Mouse (Mus musculus) kidney, postnatal 0 days (tissue): ENCODE measurements around the gene Farp2. TPM values are rescaled to one million over a fixed set of nuclear protein-coding genes. Genes with fewer than 3 reads are reported as not detected.

Experiments used
- ATAC-seq: fragments of 200-750 bp; cut with Nextera tagmentation; replicated peaks from 2 replicates; pipeline ENCODE4 v1.8.0; 2017; ENCODE audit warnings: low read depth, moderate number of reproducible peaks, moderate TSS enrichment, moderate library complexity; ENCODE audit not compliant: low FRiP score
- DNase-seq: peaks from one replicate; pipeline ENCODE4 v3.0.0-alpha.2; 2016; ENCODE audit warnings: low spot score
- H3K27ac ChIP-seq: fragments of 300-500 bp; sonication (generic); 2 replicates; pipeline ENCODE4 v1.5.1; 2014; ENCODE audit warnings: mild to moderate bottlenecking
- H3K27me3 ChIP-seq: fragments of 300-500 bp; sonication (generic); 2 replicates; pipeline ENCODE4 v1.6.1; 2014; ENCODE audit warnings: low read length, mixed read lengths; ENCODE audit not compliant: insufficient read depth
- H3K36me3 ChIP-seq: fragments of 300-500 bp; sonication (generic); 2 replicates; pipeline ENCODE4 v1.6.1; 2014; ENCODE audit warnings: low read length, mixed read lengths; ENCODE audit not compliant: insufficient read depth
- H3K4me1 ChIP-seq: fragments of 300-500 bp; sonication (generic); replicated peaks from 2 replicates; pipeline ENCODE4 v1.6.1; 2014; ENCODE audit warnings: antibody characterized with exemption, low read length, mixed read lengths; ENCODE audit not compliant: insufficient read depth
- H3K4me2 ChIP-seq: fragments of 300-500 bp; sonication (generic); 2 replicates; pipeline ENCODE4 v1.6.1; 2014; ENCODE audit warnings: mild to moderate bottlenecking, low read length, moderate library complexity, mixed read lengths
- H3K4me3 ChIP-seq: fragments of 300-500 bp; sonication (generic); replicated peaks from 2 replicates; pipeline ENCODE4 v1.5.1; 2014; ENCODE audit warnings: low read depth, low read length
- H3K9ac ChIP-seq: fragments of 300-500 bp; sonication (generic); 2 replicates; pipeline ENCODE4 v1.6.1; 2014; ENCODE audit warnings: low read depth, low read length
- H3K9me3 ChIP-seq: fragments of 300-500 bp; sonication (generic); replicated peaks from 2 replicates; pipeline ENCODE4 v1.6.1; 2016; ENCODE audit warnings: low read length, inconsistent platforms, mixed read lengths
- CTCF ChIP-seq: IDR thresholded peaks from 2 replicates; pipeline ENCODE4 v1.5.1; 2016; ENCODE audit warnings: antibody characterized with exemption, low read depth, mild to moderate bottlenecking, moderate library complexity
- WGBS: fragments of 180-500 bp; shearing (Covaris S2); extraction: QIAGEN DNeasy Blood & Tissue Kit; methylation state at CpG from one replicate; pipeline ENCODE4 v1.1.7; 2014; 5-methylcytosine and 5-hydroxymethylcytosine counted together
- polyA plus RNA-seq: library from polyadenylated mRNA; unstranded; fragments of >200 nt; fragmentation: Nextera tagmentation; extraction: Ambion mirVana; gene quantifications from 2 replicates; pipeline ENCODE4 v1.2.1, GENCODE M21; 2015

Gene Farp2
- polyA plus RNA-seq, 1 experiment from 2014 or later, result 8.0 TPM

GRCm38 (mm10) chr1:93603921-93604320, 92.0 kb downstream of the Farp2 start:
- TF ChIP-seq CTCF, result no peak
- no peaks in the 10 kb centered on the region for H3K9me3 ChIP-seq
- no peak overlapping the region for H3K9ac ChIP-seq
- DNase-seq, result no peak
- H3K4me1 ChIP-seq, result no peaks in the 10 kb centered on the region
- H3K27ac ChIP-seq, result no peak overlapping the region
- H3K27me3 ChIP-seq, result no peaks in the 10 kb centered on the region
- H3K4me2 ChIP-seq, result no peak overlapping the region
- no peak for ATAC-seq
- no peaks in the 10 kb centered on the region for H3K36me3 ChIP-seq
- 95% methylated on average over 12 of the region's 12 CpGs for WGBS
- no peak overlapping the region for H3K4me3 ChIP-seq

GRCm38 (mm10) chr1:93607090-93608083, 95.5 kb downstream of the Farp2 start:
- no peak overlapping the region for H3K27ac ChIP-seq
- no peak overlapping the region for H3K4me3 ChIP-seq
- H3K36me3 ChIP-seq, result no peaks in the 10 kb centered on the region
- ATAC-seq (no peak), DNase-seq (no peak)
- 75% methylated on average over 14 of the region's 14 CpGs for WGBS
- no peak for TF ChIP-seq CTCF
- no peaks in the 10 kb centered on the region for H3K27me3 ChIP-seq
- no peaks in the 10 kb centered on the region for H3K4me1 ChIP-seq
- H3K9ac ChIP-seq, result no peak overlapping the region
- H3K9me3 ChIP-seq, result no peaks in the 10 kb centered on the region
- H3K4me2 ChIP-seq, result no peak overlapping the region

GRCm38 (mm10) chr1:93608696-93609245, 96.9 kb downstream of the Farp2 start:
- H3K27ac ChIP-seq, result no peak overlapping the region
- no peaks in the 10 kb centered on the region for H3K27me3 ChIP-seq
- no peak overlapping the region for H3K4me3 ChIP-seq
- H3K36me3 ChIP-seq, result no peaks in the 10 kb centered on the region
- 84% methylated on average over 4 of the region's 4 CpGs for WGBS
- no peak for TF ChIP-seq CTCF
- no peaks in the 10 kb centered on the region for H3K4me1 ChIP-seq
- H3K4me2 ChIP-seq, result no peak overlapping the region
- ATAC-seq (no peak), DNase-seq (no peak)
- no peaks in the 10 kb centered on the region for H3K9me3 ChIP-seq
- H3K9ac ChIP-seq, result no peak overlapping the region

- 85% methylated on average over 8 of the region's 8 CpGs for WGBS
- no peak for TF ChIP-seq CTCF
Observed at GRCm38 (mm10) chr1:93609762-93610161, 97.9 kb downstream of the Farp2 start.

GRCm38 (mm10) chr1:93618059-93618748, 106.3 kb downstream of the Farp2 start:
- peak overlapping the region; percentile 48 for H3K27ac ChIP-seq
- no peak overlapping the region for H3K9ac ChIP-seq
- 63% methylated on average over 4 of the region's 4 CpGs for WGBS
- peaks cover 22% of the 10 kb centered on the region for H3K36me3 ChIP-seq
- H3K4me1 ChIP-seq, result 0 out of 2 replicates have a peak, but pooled peaks cover 7% of the 10 kb centered on the region
- no peak overlapping the region for H3K4me2 ChIP-seq
- DNase-seq (peak; percentile 64), ATAC-seq (peak; percentile 72; the same call in 1 of the 2 replicates)
- TF ChIP-seq CTCF, result no peak
- H3K9me3 ChIP-seq, result no peaks in the 10 kb centered on the region
- no peak overlapping the region for H3K4me3 ChIP-seq
- no peaks in the 10 kb centered on the region for H3K27me3 ChIP-seq

More at GRCm38 (mm10) chr1:93609762-93610161, 97.9 kb downstream of the Farp2 start:
- Histone ChIP-seq H3K27me3 (no peaks in the 10 kb centered on the region), H3K4me2 (no peak overlapping the region), H3K9ac (no peak overlapping the region), H3K4me3 (no peak overlapping the region), H3K36me3 (no peaks in the 10 kb centered on the region), H3K4me1 (no peaks in the 10 kb centered on the region), H3K9me3 (no peaks in the 10 kb centered on the region), H3K27ac (no peak overlapping the region)
- DNase-seq (no peak), ATAC-seq (no peak)

- Histone ChIP-seq H3K4me1 (0 out of 2 replicates have a peak, but pooled peaks cover 7% of the 10 kb centered on the region), H3K27me3 (no peaks in the 10 kb centered on the region), H3K9me3 (no peaks in the 10 kb centered on the region), H3K36me3 (peaks cover 29% of the 10 kb centered on the region), H3K4me3 (no peak overlapping the region), H3K9ac (no peak overlapping the region), H3K4me2 (no peak overlapping the region), H3K27ac (no peak overlapping the region)
- no peak for TF ChIP-seq CTCF
- no peak for DNase-seq
- WGBS, result 67% methylated on average over 5 of the region's 5 CpGs
- 0 out of 2 replicates have a peak, but pooled peaks have one; percentile 10 for ATAC-seq
Observed at GRCm38 (mm10) chr1:93618948-93619347, 107.1 kb downstream of the Farp2 start.
